Mouse (Mus musculus) lung, embryonic 16.5 days (tissue): ENCODE measurements around the gene Nelfcd. TPM values are rescaled to one million over a fixed set of nuclear protein-coding genes. Genes with fewer than 3 reads are reported as not detected.

Experiments used
- ATAC-seq: fragments of 200-750 bp; cut with Nextera tagmentation; 2 replicates; pipeline ENCODE4 v1.8.0; 2017; ENCODE audit warnings: low read depth, mild to moderate bottlenecking, moderate library complexity
- H3K27ac ChIP-seq: fragments of 300-500 bp; sonication (generic); 2 replicates; pipeline ENCODE4 v1.5.1; 2014; ENCODE audit warnings: mild to moderate bottlenecking, control low read depth, low read length
- H3K27me3 ChIP-seq: fragments of 300-500 bp; sonication (generic); 2 replicates; pipeline ENCODE4 v1.6.1; 2014; ENCODE audit warnings: low read depth, low read length, mixed read lengths; ENCODE audit not compliant: control insufficient read depth, insufficient read depth
- H3K36me3 ChIP-seq: fragments of 300-500 bp; sonication (generic); 2 replicates; pipeline ENCODE4 v1.6.1; 2014; ENCODE audit warnings: low read length; ENCODE audit not compliant: control insufficient read depth, insufficient read depth
- H3K4me1 ChIP-seq: fragments of 300-500 bp; sonication (generic); replicated peaks from 2 replicates; pipeline ENCODE4 v1.6.1; 2014; ENCODE audit warnings: low read length, mixed read lengths; ENCODE audit not compliant: control insufficient read depth, insufficient read depth
- H3K4me2 ChIP-seq: fragments of 300-500 bp; sonication (generic); 2 replicates; pipeline ENCODE4 v1.6.1; 2014; ENCODE audit warnings: low read depth, low read length, control low read depth
- H3K4me3 ChIP-seq: fragments of 300-500 bp; sonication (generic); 2 replicates; pipeline ENCODE4 v1.5.1; 2014; ENCODE audit warnings: mild to moderate bottlenecking, low read length, control low read depth
- H3K9ac ChIP-seq: fragments of 300-500 bp; sonication (generic); 2 replicates; pipeline ENCODE4 v1.6.1; 2014; ENCODE audit warnings: low read length, control low read depth
- H3K9me3 ChIP-seq: fragments of 300-500 bp; sonication (generic); 2 replicates; pipeline ENCODE4 v1.6.1; 2016; ENCODE audit warnings: low read length; ENCODE audit not compliant: control insufficient read depth
- WGBS: fragments of 180-500 bp; shearing (Covaris S2); extraction: QIAGEN DNeasy Blood & Tissue Kit; methylation state at CpG from one replicate; pipeline ENCODE4 v1.1.7; 2014; 5-methylcytosine and 5-hydroxymethylcytosine counted together
- polyA plus RNA-seq: library from polyadenylated mRNA; unstranded; fragments of >200 nt; fragmentation: Nextera tagmentation; extraction: Ambion mirVana; gene quantifications from 2 replicates; pipeline ENCODE4 v1.2.1, GENCODE M21; 2015

Nelfcd gene
- polyA plus RNA-seq, 1 experiment from 2014 or later: 136 TPM

- Histone ChIP-seq H3K27ac (no peak overlapping the region), H3K4me3 (no peak overlapping the region), H3K27me3 (no peaks in the 10 kb centered on the region), H3K4me2 (no peak overlapping the region), H3K4me1 (no peaks in the 10 kb centered on the region), H3K9me3 (no peaks in the 10 kb centered on the region), H3K36me3 (no peaks in the 10 kb centered on the region), H3K9ac (no peak overlapping the region)
- WGBS: 70% methylated on average over 7 of the region's 7 CpGs
- peak; percentile 15; the same call in 1 of the 2 replicates for ATAC-seq
Observed at GRCm38 (mm10) chr2:174453681-174454080, 38.1 kb downstream of the Nelfcd start.

DNA sequence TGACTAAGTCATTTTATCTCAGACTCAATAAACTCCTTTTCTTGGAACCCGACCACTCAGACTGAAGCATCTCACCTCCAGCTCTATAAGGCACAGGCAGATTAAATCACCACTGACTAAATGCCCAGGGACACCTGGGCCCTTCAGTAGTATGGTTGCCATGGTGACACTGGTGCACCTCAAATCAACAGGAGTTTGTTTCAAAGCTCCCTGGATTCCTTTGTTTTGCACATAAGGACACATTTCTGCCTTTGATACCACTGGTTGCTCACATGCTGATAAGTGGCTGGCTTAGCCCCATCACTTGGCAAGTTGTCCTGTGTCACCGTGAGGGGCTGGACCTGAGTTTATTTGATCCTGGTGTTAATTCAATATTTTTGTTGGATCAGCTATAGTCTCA, 43.8 kb downstream of the Nelfcd start:
- Histone ChIP-seq H3K9me3 (no peaks in the 10 kb centered on the region), H3K4me1 (peaks cover 6% of the 10 kb centered on the region), H3K27me3 (no peaks in the 10 kb centered on the region), H3K4me2 (no peak overlapping the region), H3K36me3 (peaks cover 21% of the 10 kb centered on the region), H3K4me3 (no peak overlapping the region), H3K9ac (no peak overlapping the region), H3K27ac (no peak overlapping the region)
- ATAC-seq: no peak
- WGBS: 56% methylated on average over 2 of the region's 2 CpGs

DNA sequence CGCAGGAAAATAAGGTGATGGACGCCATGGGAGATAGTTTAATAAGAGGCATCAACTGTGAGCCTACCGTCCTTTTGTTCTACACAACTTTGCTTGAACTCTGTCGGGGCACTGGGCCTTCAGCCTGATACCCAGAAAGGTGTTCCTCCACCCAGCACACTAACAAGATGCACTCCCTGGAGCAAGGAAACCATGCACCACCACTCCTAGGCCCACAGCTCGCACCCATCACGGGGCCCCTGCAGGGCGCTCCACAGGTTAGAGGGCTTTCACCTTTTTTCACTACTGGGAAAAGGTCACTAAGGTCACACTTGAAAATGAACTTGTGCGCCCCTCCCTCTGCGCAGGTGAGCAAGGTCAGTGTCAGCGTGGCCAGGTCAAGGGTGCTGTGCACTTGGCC, 47.8 kb downstream of the Nelfcd start:
- H3K9ac ChIP-seq: peak overlapping the region; percentile 92
- peak overlapping the region; percentile 58; the same call in 1 of the 2 replicates for H3K27ac ChIP-seq
- H3K4me2 ChIP-seq: peak overlapping the region; percentile 99
- peaks cover 6% of the 10 kb centered on the region for H3K4me1 ChIP-seq
- peaks cover 35% of the 10 kb centered on the region for H3K36me3 ChIP-seq
- no peaks in the 10 kb centered on the region for H3K9me3 ChIP-seq
- no peaks in the 10 kb centered on the region for H3K27me3 ChIP-seq
- H3K4me3 ChIP-seq: peak overlapping the region; percentile 92
- peak; percentile 37 for ATAC-seq
- 26% methylated on average over 10 of the region's 10 CpGs for WGBS

DNA sequence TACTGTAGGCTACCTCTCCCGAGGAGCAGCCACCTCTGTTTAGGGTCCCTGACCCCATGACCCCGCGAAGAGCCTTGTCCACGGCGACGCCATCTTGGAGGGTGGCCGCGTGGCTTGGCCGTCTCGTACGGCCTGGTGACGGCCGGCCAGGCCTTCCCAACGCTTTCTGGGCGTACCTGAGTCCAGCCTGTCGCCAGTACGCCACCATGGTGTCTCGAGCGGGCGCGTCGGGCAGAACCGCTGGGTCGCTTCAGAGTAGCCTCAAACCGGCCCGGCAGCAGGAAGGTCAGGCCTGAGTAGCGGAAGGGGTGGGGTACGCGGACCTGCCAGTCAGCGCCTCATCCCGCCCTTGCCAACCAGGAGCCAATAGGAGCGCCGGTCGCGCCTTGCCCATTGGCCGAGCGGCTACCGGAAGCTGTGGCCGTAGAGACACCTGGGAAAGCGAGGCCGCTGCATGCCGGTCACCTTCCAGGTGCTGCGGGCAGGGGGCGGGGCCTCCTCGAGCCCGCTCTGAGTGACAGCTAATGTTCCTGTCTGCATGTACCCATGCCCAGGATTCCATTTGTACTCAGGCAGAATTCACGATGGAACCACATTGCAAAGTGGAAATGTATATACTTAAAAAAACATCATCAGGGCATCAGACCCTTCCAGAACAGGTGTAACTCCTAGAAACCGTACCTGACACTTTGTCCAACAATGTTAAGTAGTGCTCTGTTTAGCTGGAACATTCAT, 48.4 kb downstream of the Nelfcd start, which contains the start of gene Atp5e:
Gene Atp5e, minus strand, starts transcription at position 317 of the 735 bp plus-strand sequence.
- peak within 1 kb of the TSS; percentile 99 for H3K4me2 ChIP-seq
- H3K9me3 ChIP-seq: no peaks in the 10 kb centered on the region
- peaks cover 36% of the 10 kb centered on the region for H3K36me3 ChIP-seq
- H3K27me3 ChIP-seq: no peaks in the 10 kb centered on the region
- 2% methylated on average over 48 of the region's 48 CpGs for WGBS
- H3K27ac ChIP-seq: peak within 1 kb of the TSS; percentile 58; the same call in 1 of the 2 replicates
- peak; percentile 100 for ATAC-seq
- H3K4me3 ChIP-seq: peak within 1 kb of the TSS; percentile 92
- H3K4me1 ChIP-seq: peaks cover 6% of the 10 kb centered on the region
- H3K9ac ChIP-seq: peak within 1 kb of the TSS; percentile 92

DNA sequence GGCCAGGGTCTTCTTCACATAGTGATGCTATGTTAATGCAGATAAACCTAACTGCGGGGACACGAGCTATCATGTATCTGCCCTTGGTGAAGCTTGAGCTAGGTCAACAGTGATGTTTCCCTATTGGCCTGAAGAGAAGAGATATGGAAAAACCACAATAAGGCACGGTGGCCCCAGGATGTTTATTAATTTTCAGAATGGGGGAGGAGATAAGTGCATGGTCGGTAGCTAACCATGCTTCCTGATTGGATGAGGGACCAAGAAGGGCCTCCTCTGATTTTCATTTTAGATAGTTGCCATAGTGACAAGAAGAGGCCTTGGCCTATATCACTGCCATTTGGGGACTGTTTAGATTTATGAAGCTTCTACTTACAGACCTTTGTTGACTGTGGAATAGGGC, 54.7 kb downstream of the Nelfcd start:
- no peak for ATAC-seq
- WGBS: 49% methylated on average over 4 of the region's 4 CpGs
- Histone ChIP-seq H3K9me3 (no peaks in the 10 kb centered on the region), H3K36me3 (peaks cover 21% of the 10 kb centered on the region), H3K27ac (no peak overlapping the region), H3K27me3 (no peaks in the 10 kb centered on the region), H3K9ac (no peak overlapping the region), H3K4me1 (peaks cover 14% of the 10 kb centered on the region), H3K4me3 (no peak overlapping the region), H3K4me2 (no peak overlapping the region)

DNA sequence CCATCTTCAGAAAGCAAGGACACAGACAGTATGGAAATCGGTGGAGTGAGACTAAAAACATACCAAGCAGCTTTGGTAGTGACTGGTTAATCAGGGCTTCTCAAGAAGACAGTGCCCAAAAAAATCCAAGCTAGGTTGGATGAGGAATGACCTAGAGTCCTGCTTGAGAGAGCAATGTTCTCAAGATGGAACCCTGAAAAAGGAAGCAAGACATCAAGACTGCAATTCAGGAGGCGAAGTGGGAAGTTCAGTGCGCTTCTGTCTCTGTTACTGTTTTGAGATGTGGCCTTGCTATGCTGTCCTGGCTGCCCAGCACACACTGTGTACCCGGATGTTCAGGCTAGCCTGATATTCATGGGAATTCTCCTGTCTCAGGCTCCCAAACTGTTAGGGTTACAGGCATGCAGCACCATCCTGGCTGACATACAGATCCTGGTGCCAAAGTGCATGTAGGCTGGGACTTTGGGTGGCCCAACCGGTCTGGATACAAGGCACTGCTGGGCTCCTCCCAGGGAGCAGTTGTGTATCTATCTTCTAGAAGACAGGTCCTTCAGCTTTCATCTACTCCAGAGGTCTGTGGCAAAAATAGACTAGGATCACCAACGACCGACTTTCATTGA, 55.3 kb downstream of the Nelfcd start:
- H3K27ac ChIP-seq: no peak overlapping the region
- no peaks in the 10 kb centered on the region for H3K27me3 ChIP-seq
- no peaks in the 10 kb centered on the region for H3K9me3 ChIP-seq
- H3K4me2 ChIP-seq: no peak overlapping the region
- H3K36me3 ChIP-seq: peaks cover 18% of the 10 kb centered on the region
- no peak overlapping the region for H3K4me3 ChIP-seq
- ATAC-seq: no peak
- peaks cover 14% of the 10 kb centered on the region for H3K4me1 ChIP-seq
- H3K9ac ChIP-seq: no peak overlapping the region
- 90% methylated on average over 7 of the region's 7 CpGs for WGBS

DNA sequence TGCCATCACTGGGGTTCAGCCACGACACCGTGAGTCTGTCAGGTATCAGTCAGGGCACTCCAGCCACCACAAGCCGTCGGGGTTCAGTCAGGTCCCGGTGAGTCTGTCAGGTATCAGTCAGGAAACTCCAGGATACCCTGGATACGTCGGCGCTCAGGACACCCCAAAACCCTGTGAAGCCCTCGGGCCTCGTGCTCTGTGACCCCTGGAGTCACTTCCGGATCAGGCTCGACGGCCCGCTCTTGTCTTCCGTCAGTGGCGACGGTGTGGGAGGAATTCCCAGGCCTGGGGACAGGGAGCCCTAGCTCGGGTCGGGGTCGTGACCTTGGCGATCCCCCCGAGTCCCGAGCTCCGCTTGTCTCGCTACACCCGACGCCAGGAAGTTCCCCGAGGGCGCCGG, 56.8 kb downstream of the Nelfcd start:
- peaks cover 11% of the 10 kb centered on the region for H3K36me3 ChIP-seq
- peaks cover 17% of the 10 kb centered on the region for H3K4me1 ChIP-seq
- peak overlapping the region; percentile 88 for H3K4me3 ChIP-seq
- H3K9me3 ChIP-seq: no peaks in the 10 kb centered on the region
- H3K4me2 ChIP-seq: peak overlapping the region; percentile 87
- H3K27ac ChIP-seq: peak overlapping the region; percentile 81
- 7% methylated on average over 30 of the region's 30 CpGs for WGBS
- H3K9ac ChIP-seq: peak overlapping the region; percentile 92
- H3K27me3 ChIP-seq: no peaks in the 10 kb centered on the region
- ATAC-seq: peak; percentile 15; the same call in 1 of the 2 replicates

GRCm38 (mm10) chr2:174472818-174473549, 57.4 kb downstream of the Nelfcd start, which contains the start of gene Prelid3b:
Gene Prelid3b (minus strand): TSS chr2:174473081.
- peaks cover 18% of the 10 kb centered on the region for H3K4me1 ChIP-seq
- peak within 1 kb of the TSS; percentile 87 for H3K4me2 ChIP-seq
- peak; percentile 99 for ATAC-seq
- peak within 1 kb of the TSS; percentile 88 for H3K4me3 ChIP-seq
- no peaks in the 10 kb centered on the region for H3K27me3 ChIP-seq
- peak within 1 kb of the TSS; percentile 92 for H3K9ac ChIP-seq
- H3K27ac ChIP-seq: peak within 1 kb of the TSS; percentile 81
- no peaks in the 10 kb centered on the region for H3K9me3 ChIP-seq
- peaks cover 10% of the 10 kb centered on the region for H3K36me3 ChIP-seq
- WGBS: under 1% methylated on average over 53 of the region's 53 CpGs

DNA sequence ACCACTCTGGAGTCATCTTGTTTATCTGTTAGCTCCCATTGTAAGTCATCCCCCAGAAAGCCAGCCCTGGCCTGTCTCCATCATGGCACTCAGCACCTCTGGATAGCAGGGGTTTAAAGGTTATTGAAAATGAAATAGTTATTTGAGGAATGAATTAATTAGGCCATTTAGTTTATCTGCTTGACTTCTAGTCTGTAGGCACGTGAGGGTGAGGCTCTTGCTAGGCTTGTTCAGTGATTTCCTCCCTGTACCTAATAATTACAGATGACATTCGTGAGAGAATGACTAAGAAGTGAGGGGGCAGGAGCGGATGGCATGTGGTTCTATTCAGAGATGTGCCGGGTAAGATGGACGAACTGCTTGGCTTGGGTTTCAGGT, 57.9 kb downstream of the Nelfcd start:
- peaks cover 18% of the 10 kb centered on the region for H3K4me1 ChIP-seq
- H3K4me3 ChIP-seq: peak overlapping the region; percentile 88
- ATAC-seq: no peak
- H3K27ac ChIP-seq: peak overlapping the region; percentile 81
- no peaks in the 10 kb centered on the region for H3K9me3 ChIP-seq
- no peaks in the 10 kb centered on the region for H3K27me3 ChIP-seq
- H3K4me2 ChIP-seq: peak overlapping the region; percentile 81
- 62% methylated on average over 5 of the region's 5 CpGs for WGBS
- H3K9ac ChIP-seq: peak overlapping the region; percentile 74
- peaks cover 7% of the 10 kb centered on the region for H3K36me3 ChIP-seq
